Mouse (Mus musculus): Measurements from ENCODE around the gene Cd3e.

Cd3e gene

DNA sequence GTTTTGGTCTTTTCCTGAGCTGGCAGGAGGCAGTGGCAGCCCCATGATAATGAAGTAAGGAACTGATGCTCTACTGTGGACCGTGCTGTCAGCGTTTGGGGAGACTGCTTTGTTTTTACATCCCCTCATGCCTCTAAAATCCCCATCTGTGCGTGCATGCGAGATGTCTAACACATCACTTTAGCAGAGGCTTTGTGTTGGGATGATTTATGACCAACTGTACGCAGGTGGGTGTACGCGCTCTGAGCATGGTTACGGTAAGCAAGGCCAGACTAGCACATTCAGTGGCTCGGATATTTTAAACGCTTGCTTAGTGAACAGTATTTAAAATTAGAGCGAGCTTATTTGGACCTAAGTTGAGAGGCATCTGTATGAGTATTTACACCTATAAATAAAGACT lies 8.6 kb upstream of the Cd3e start:
- no peak for DNase-seq (ENCODE audit: low read depth, low spot score)

DNA sequence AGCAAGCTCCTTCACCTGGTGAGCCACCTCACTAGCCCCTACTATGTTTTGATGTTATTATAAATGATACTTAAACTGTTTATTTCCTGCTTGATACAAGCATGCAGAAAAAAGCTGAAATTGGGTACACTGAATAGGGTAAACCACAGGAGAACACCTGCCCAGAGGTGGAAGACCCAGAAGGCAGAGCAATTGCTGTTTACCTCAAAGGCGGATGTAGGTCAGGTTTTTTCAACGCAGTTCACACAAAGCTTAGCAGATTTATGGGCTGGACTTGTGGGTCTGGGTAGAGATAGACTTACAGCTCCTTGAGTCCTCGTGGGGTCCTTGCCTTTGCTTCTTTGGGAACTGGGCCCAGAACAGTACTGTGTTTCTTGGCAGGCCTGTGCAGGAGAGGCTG lies 6.4 kb upstream of the Cd3e start:
- DNase-seq (ENCODE audit: low read depth, low spot score): no peak

DNA sequence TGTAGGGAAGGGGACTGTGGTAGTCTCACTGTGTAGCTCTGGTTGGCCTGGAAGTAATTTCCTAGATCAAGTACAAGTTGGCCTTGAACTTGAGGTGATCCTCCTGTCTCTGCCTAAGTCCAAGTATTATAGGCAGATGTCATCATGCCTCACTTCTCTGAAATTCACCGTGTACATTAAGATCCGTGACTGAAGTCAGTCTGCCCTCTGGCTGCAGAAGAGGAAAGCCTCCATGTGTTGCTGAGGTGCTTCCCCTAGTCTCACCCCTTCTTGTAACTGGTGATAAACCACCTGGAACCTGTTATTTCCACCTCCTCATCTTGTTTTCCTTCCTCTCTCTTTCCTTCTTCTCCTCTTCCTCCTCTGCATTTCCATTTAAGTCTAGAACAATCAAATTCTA lies 5.5 kb upstream of the Cd3e start:
- DNase-seq (ENCODE audit: low read depth, low spot score): no peak

- DNase-seq (ENCODE audit: low read depth, low spot score): no peak
Observed at GRCm38 (mm10) chr9:45011291-45011690, 1.9 kb upstream of the Cd3e start.

DNA sequence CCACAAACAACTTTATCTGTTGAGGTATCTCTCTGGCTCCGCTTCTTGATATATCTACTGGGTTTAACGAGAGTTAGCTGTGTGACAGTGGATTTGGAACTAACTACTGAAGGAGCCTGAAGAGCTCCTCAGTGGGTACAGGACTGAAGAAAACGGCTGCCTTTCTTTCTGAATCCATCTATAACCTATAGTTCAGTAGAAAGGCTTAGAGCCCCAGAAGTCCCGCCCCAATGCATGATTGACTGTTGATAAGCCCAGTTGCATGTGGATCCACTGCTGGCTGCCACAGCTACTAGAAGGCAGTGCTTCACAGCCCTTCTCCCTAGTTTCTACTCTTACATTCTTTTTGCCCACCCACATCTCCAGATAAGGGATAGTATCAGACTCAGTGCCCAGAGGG lies 1.0 kb upstream of the Cd3e start:
- DNase-seq (ENCODE audit: low read depth, low spot score): no peak

DNA sequence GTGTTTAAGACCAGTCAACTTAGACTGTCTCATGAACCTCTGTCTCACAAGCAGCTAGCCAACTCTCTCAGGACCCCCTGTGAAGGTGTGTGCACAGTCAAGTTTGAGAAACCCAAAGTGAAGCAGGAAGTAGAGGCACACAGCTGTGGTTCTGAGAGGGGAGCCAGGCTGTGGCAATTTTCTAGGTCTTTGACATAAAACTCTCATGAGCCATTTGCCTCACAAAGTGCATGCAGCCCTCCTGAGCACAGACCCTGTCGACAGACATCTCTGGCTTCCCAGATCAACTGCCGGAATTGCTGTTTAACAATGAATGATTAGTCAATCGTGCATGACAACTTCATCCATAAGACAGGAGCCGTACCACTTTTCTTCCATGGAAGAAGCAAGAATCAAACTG lies 1.1 kb downstream of the Cd3e start:
- no peak for DNase-seq (ENCODE audit: low read depth, low spot score)

GRCm38 (mm10) chr9:45007404-45007803 lies 2.0 kb downstream of the Cd3e start:
- no peak for DNase-seq (ENCODE audit: low read depth, low spot score)

DNA sequence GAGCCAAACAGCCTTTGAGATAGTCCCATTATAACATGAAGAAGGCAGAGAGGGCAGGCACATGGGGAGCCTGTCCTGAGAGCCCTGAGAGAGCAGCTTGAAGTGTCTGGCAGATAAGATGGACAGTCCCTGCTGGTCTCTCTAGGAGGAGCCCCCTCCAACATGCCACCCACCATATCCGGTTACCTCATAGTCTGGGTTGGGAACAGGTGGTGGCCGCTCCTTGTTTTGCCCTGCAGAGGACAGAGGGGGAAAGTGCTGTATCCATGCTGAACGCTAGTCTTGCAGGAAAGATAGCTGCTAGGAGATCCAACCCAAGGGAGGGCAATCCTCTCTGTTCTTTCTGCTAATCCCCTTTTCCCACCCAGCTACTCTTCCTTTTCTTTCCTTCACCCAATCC lies 9.2 kb downstream of the Cd3e start:
- DNase-seq (ENCODE audit: low read depth, low spot score): no peak

DNA sequence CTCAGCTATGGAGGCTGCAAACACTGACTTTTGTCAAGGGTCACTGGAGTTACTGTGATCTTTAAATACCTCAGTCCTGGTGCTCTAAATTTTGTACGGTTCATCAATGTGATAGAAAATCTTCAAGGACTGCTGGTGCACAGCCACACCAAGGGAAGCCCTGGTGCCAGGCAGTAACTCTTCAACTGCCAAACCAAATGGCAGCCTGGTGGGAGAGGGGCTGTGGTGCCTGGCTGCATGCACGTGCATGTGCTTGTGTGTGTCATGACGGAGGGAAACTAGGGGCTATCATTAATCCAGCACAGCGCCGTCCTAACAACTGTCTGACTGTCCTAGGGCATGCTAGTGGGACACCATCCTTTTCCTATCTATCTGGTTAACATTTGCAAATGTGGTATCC lies 9.7 kb downstream of the Cd3e start:
- DNase-seq (ENCODE audit: low read depth, low spot score): no peak

DNA sequence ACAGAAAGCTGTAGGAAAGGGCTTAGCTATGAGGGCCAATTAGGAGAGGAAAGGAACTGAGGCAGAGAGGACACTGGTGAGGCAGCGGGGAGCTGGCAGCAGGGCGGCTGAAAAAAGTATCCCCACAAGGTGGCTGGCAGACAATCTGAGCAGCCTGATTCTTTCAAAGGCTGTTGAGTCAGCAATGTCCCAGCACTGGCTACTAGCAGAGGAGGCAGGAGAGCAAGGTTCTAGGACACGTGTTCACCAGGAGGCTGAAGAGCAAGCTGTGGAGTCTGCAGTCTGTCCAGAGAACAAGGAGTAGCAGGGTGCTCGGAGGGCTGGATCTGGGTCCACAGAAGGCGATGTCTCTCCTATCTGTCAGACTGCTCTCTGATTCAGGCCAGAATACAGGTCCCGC lies 10.3 kb downstream of the Cd3e start:
- DNase-seq (ENCODE audit: low read depth, low spot score): no peak

DNA sequence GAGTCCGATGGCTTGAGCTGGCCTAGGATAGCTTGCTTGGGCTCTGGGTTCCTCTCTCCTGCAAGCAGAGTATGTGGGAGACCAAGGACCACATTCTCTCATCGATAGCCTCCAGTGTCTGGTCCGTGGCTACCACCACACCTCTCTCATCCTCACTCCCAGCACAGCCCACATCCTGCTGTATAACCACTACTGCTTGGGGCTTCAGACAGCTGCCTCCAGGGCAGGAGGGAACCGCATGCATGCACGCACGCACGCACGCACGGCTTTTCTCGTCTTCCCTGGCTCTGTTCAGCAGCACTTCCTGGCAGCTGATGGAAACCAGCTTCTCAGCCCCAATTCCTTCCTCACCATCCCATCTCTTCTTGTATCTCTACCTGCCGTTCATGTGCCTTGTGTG lies 11.3 kb downstream of the Cd3e start:
- no peak for DNase-seq (ENCODE audit: low read depth, low spot score)

GRCm38 (mm10) chr9:44996590-44996989 lies 12.8 kb downstream of the Cd3e start:
- DNase-seq (ENCODE audit: low read depth, low spot score): no peak

DNA sequence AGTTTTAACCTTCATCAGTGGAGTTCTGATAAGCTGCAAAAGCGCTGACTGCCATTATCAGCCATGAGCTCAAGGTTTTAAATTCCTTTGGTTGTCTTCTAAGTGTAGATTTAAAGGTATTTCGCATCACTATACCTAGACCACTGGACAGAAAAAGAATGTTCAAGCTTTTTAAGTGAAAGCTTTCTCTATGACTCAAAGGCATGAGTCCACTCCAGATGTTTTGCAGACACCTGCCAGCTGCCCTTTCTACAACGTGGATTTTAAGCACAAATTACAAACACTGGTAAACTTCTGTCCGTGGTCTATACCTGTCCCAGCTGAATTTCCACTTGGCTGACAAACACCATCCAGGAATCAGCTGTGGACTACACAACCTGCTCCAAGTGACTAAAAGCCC lies 14.5 kb downstream of the Cd3e start:
- no peak for DNase-seq (ENCODE audit: low read depth, low spot score)

GRCm38 (mm10) chr9:44993268-44993667 lies 16.2 kb downstream of the Cd3e start:
- DNase-seq (ENCODE audit: low read depth, low spot score): no peak

DNA sequence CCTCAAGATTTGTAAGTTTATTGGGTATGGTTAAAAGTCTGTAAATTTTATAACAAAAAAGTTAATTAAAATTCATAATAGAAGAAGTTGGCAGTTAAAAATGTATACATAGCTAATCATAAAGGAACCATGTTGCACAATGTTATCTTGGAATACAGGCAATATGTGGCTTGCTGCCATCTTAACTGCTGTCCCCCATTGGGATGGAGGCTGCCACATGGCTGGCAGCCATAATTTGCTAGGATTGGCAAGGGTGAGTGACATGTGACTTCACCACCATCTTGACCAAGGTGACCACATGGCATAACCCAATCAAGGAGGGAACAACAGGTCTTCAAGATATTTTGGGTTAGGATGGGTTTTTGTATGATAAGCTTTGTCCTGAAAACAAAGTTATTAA lies 17.2 kb downstream of the Cd3e start:
- DNase-seq (ENCODE audit: low read depth, low spot score): no peak

DNA sequence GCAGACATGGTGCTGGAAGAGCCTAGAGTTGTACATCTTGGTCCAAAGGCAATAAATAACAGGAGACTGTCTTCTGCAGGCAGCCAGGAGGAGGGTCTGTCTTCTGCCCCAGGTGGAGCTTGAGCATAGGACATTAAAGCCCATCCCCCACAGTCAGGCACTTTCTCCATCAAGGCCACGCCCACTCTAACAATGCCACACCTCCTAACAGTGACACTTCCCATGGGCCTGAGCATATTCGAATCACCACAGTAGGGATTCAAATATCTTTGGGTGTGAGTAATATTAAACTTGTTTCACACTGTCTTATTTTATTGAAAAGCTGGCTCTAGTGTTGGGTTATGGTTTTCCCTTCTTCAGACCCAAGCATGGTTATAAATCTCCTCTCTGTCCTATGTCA lies 17.6 kb downstream of the Cd3e start:
- DNase-seq (ENCODE audit: low read depth, low spot score): peak; percentile 49

- DNase-seq (ENCODE audit: low read depth, low spot score): no peak
Observed at GRCm38 (mm10) chr9:44986976-44987375, 22.5 kb downstream of the Cd3e start.

DNA sequence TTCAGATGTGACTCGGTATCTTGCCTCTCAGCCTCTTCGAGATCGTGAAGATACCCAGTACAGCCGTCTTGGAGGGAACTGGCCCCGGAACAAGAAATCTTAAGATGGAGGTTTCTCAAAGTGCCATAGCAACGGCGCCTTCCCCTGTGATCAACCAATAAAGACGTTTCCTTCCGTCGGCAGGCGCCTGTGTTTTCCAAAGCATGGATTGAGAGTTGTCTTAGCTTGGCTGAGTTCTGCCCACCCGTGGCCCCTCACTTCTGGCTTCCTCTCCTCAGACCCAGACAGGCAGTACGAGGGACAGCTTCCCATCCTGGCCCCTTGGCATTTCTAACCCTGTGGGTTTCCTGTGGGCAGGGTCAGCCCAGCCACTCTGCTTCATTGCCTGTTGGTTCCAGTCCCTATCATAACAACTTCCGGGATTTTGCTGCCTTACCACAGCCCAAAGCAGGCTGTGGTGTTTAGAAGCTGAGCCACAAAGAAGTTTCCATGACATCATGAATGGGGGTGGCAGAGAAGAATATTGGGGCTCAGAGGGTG lies 23.1 kb downstream of the Cd3e start:
- DNase-seq (ENCODE audit: low read depth, low spot score): no peak

- DNase-seq (ENCODE audit: low read depth, low spot score): no peak
Observed at GRCm38 (mm10) chr9:44985721-44986161, 23.7 kb downstream of the Cd3e start.

DNA sequence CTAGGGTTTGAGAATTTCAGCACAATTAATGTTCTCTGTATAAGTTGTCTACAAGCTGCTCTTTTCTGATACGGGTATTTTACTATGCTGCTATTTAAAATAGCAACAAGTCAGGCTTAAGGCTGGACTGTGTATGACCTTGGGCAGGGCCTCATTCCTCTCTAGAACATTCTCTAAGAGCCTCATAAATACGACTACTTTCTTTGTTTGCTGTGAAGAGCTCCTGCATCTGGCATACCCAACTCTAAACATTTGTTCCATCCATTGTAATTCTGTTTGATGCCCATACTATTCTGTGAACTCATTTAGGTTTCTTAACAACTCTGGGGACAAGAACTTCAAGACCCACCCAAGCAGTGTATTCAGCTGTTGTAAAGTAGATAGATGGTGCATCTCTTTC lies 26.4 kb downstream of the Cd3e start:
- DNase-seq (ENCODE audit: low read depth, low spot score): peak; percentile 70

GRCm38 (mm10) chr9:44982531-44982930 lies 26.9 kb downstream of the Cd3e start:
- DNase-seq (ENCODE audit: low read depth, low spot score): peak; percentile 21

DNA sequence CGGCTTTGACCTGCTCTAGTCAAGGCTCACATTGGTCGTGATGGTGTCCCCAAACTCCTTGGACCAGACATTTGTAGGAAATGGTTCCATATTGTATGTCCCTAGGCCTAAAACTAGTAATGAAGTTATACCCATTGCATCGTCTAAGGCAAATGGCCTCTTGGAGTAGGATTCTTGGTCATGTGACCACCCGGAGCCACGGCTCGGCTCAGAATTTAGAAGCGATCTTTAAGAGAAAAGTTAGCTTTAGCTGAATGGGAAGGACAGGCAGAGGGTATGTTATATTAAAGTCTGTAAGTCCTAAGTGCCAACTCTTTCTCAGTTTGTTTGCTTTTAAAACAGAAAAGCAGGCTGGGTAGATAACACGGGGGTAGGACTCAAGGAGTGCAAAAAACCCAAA lies 27.3 kb downstream of the Cd3e start:
- no peak for DNase-seq (ENCODE audit: low read depth, low spot score)

- no peak for DNase-seq (ENCODE audit: low read depth, low spot score)
Observed at GRCm38 (mm10) chr9:44981676-44982075, 27.8 kb downstream of the Cd3e start, which contains the start of gene Cd3d. Cd3d (plus strand) TSS chr9:44981786.

DNA sequence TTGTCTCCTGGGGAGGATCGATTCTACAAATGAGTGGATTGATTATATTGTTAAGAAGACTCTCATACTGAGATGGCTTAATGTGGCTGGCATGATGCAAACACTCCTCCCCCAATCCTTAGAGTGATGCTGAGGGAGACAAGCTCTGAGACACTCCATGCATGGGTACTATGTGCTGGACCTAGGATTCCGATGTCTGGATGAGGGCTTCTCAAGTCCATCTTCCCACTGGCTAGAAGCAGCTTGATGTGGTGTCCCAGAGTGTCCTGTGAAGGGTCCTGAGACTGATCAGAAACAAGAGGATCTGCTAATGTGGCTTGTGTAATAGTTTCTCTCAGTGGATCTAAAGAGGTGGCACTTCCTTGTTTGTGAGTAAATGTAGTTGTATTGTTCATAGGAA lies 28.3 kb downstream of the Cd3e start:
- no peak for DNase-seq (ENCODE audit: low read depth, low spot score)
